Mouse (Mus musculus): ENCODE results near the gene Cdkl2. TPM values are rescaled to one million over a fixed set of nuclear protein-coding genes. Genes with fewer than 3 reads are reported as not detected.

Cdkl2 gene
- polyA plus RNA-seq, 2 experiments: 0.13 to 0.30 TPM

DNA sequence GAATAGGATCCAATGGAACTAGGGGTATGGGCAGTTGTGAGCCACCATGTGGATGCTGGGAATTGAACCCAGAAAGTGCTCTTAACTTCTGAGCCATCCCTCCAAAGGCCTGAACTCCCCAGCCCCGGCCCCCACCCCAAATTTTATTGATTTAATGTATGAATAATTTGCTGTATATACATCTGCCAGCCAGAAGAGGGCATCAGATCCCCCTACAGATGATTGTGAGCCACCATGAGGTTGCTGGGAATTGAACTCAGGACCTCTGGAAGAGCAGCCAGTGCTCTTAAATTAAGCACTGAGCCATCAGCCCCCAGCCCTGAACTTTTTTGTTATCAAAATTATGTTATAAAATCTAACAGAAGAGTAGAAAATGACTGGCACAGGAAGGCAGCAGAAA, 32.6 kb upstream of the Cdkl2 start:
- H3K4me1 ChIP-seq (replicated peaks; ENCODE audit: control insufficient read depth in 2 of 2, insufficient read depth in 2 of 2, low read length in 1 of 2): peaks cover 29 to 33% of the 10 kb centered on the region in 2 experiments

DNA sequence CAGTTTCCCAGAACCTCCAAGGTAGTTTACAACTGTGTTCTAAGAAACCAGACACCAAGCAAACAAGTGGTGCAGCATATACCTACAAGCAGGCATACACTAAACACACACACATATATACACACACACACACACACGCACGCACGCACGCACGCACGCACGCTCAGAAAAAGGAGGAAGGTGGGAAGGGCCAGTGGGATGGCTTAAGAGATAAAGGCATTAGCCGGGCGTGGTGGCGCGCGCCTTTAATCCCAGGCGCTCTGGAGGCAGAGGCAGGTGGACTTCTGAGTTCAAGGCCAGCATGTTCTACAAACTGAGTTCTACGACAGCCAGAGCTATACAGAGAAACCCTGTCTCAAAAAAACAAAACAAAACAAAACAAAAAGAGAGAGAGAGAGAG, 30.4 kb upstream of the Cdkl2 start:
- no peak overlapping the region for H3K9ac ChIP-seq (replicated peaks)

More for the DNA sequence above, 32.6 kb upstream of the Cdkl2 start:
- Histone ChIP-seq H3K4me3 (ENCODE audit: insufficient read depth in 1 of 2, low read depth in 2 of 2, low read length in 2 of 2) (no peak overlapping the region), H3K27me3 (ENCODE audit: control insufficient read depth, insufficient read depth, low read length) (no peaks in the 10 kb centered on the region), H3K27ac (no peak overlapping the region), H3K9me3 (ENCODE audit: control insufficient read depth, low read length) (no peaks in the 10 kb centered on the region), H3K4me2 (ENCODE audit: low read depth) (no peak overlapping the region), H3K36me3 (replicated peaks; ENCODE audit: control insufficient read depth, insufficient read depth, low read depth) (no peaks in the 10 kb centered on the region; the same call in 1 of the 2 replicates), H3K9ac (replicated peaks) (no peak overlapping the region)
- peak; percentile 43 for TF ChIP-seq CTCF (IDR thresholded peaks at IDR 0.05; ENCODE audit: low read depth)
- TF ChIP-seq EP300 (IDR thresholded peaks at IDR 0.05; ENCODE audit: low read depth): no peak
- no peak for ATAC-seq (ENCODE audit: insufficient read depth)
- 71% methylated on average over 1 of the region's 1 CpGs for WGBS (ENCODE audit: insufficient replicate concordance)
- no peak for DNase-seq (ENCODE audit: low read depth in 3 of 3, low spot score in 3 of 3)

DNA sequence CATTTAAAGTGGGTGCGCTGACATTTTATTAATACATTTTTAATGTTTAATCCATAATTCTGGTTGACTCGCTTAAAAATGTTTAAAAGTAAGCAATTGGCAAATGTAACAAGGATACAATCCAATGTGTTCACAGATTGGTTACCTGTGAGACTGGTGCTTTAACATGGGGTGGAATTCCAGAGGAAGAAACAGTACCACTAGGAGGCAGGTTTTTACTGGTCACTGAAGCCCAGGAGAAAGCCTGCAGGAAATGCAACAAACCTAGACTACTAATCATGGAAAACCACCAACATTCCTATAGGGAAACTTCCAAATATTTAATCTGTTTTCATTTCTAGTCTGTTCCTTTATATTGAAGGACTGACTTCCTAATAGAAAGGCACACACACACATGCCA, 19.5 kb upstream of the Cdkl2 start:
- H3K27ac ChIP-seq: no peak overlapping the region
- no peaks in the 10 kb centered on the region for H3K27me3 ChIP-seq (ENCODE audit: control insufficient read depth, insufficient read depth, low read length)
- DNase-seq (ENCODE audit: low read depth in 3 of 3, low spot score in 3 of 3) (no peak), ATAC-seq (ENCODE audit: insufficient read depth) (no peak)
- TF ChIP-seq EP300 (IDR thresholded peaks at IDR 0.05; ENCODE audit: low read depth): no peak
- no peak for TF ChIP-seq CTCF (IDR thresholded peaks at IDR 0.05; ENCODE audit: low read depth)
- no peak overlapping the region for H3K9ac ChIP-seq (replicated peaks)
- no peaks in the 10 kb centered on the region for H3K4me1 ChIP-seq (replicated peaks; ENCODE audit: control insufficient read depth in 2 of 2, insufficient read depth in 2 of 2, low read length in 1 of 2)
- WGBS (ENCODE audit: insufficient replicate concordance): 85% methylated on average over 2 of the region's 2 CpGs
- H3K9me3 ChIP-seq (ENCODE audit: control insufficient read depth, low read length): no peaks in the 10 kb centered on the region
- H3K4me3 ChIP-seq (ENCODE audit: insufficient read depth in 1 of 2, low read depth in 2 of 2, low read length in 2 of 2): no peak overlapping the region
- H3K4me2 ChIP-seq (ENCODE audit: low read depth): no peak overlapping the region
- peaks cover 25% of the 10 kb centered on the region for H3K36me3 ChIP-seq (replicated peaks; ENCODE audit: control insufficient read depth, insufficient read depth, low read depth)

More for the DNA sequence above, 30.4 kb upstream of the Cdkl2 start:
- no peaks in the 10 kb centered on the region for H3K9me3 ChIP-seq (ENCODE audit: control insufficient read depth, low read length)
- peaks cover 1% of the 10 kb centered on the region for H3K36me3 ChIP-seq (replicated peaks; ENCODE audit: control insufficient read depth, insufficient read depth, low read depth)
- H3K27ac ChIP-seq: no peak overlapping the region
- WGBS (ENCODE audit: insufficient replicate concordance): 38% methylated on average over 14 of the region's 14 CpGs
- no peaks in the 10 kb centered on the region for H3K27me3 ChIP-seq (ENCODE audit: control insufficient read depth, insufficient read depth, low read length)
- TF ChIP-seq EP300 (IDR thresholded peaks at IDR 0.05; ENCODE audit: low read depth) (no peak), CTCF (IDR thresholded peaks at IDR 0.05; ENCODE audit: low read depth) (no peak)
- ATAC-seq (ENCODE audit: insufficient read depth) (peak; percentile 83), DNase-seq (ENCODE audit: low read depth in 3 of 3, low spot score in 3 of 3) (no peak)
- peaks cover 16 to 17% of the 10 kb centered on the region in 2 experiments for H3K4me1 ChIP-seq (replicated peaks; ENCODE audit: control insufficient read depth in 2 of 2, insufficient read depth in 2 of 2, low read length in 1 of 2)
- H3K4me2 ChIP-seq (ENCODE audit: low read depth): 0 out of 2 replicates have a peak overlapping the region, but pooled peaks have one; percentile 2
- no peak overlapping the region for H3K4me3 ChIP-seq (ENCODE audit: insufficient read depth in 1 of 2, low read depth in 2 of 2, low read length in 2 of 2)

DNA sequence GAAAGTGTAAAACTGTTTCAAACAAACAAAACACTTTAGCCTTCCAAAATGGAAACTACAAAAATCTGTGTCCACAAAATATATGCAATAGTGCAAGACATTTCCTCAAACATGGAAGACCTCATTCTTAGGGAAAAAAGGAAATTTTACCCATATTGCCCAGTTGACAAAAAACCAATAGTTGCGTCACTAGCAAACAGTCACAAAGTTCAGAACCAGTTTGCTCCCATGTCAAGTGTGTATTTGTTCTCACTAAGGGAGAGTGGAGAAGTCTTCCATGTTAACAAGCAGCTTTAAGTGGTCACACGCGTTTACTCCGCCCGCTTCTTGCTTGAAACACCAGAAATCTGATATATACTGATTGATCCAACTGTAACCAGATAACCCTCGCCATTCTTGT, 9.2 kb upstream of the Cdkl2 start:
- 76% methylated on average over 6 of the region's 6 CpGs for WGBS (ENCODE audit: insufficient replicate concordance)
- Histone ChIP-seq H3K4me2 (ENCODE audit: low read depth) (no peak overlapping the region), H3K4me1 (replicated peaks; ENCODE audit: control insufficient read depth in 2 of 2, insufficient read depth in 2 of 2, low read length in 1 of 2) (no peaks in the 10 kb centered on the region), H3K9ac (replicated peaks) (no peak overlapping the region), H3K27me3 (ENCODE audit: control insufficient read depth, insufficient read depth, low read length) (no peaks in the 10 kb centered on the region), H3K27ac (no peak overlapping the region), H3K36me3 (replicated peaks; ENCODE audit: control insufficient read depth, insufficient read depth, low read depth) (peaks cover 31% of the 10 kb centered on the region), H3K9me3 (ENCODE audit: control insufficient read depth, low read length) (no peaks in the 10 kb centered on the region), H3K4me3 (ENCODE audit: insufficient read depth in 1 of 2, low read depth in 2 of 2, low read length in 2 of 2) (no peak overlapping the region)
- TF ChIP-seq CTCF (IDR thresholded peaks at IDR 0.05; ENCODE audit: low read depth): no peak
- TF ChIP-seq EP300 (IDR thresholded peaks at IDR 0.05; ENCODE audit: low read depth): no peak
- ATAC-seq (ENCODE audit: insufficient read depth) (no peak), DNase-seq (ENCODE audit: low read depth in 3 of 3, low spot score in 3 of 3) (peak in 1 of 3 experiments; percentile 4)

DNA sequence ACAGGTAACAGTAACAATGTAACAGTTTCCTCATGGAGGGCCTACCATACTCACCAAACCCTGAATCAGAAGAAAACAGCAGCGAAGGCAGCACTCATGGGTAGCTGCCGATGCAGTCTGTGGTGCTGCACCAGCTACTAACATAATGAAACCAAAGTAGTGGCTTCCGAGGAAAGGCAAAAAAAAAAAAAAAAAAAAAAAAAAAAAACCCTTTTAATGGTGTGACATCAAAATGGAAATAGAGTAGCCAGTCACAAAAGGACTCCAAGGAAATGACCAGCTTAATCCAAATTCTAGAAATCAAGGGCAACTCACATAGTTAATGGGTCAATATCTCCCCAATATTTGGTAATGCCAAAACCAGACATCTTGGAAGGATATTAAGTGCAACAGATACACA, 6.7 kb upstream of the Cdkl2 start:
- Histone ChIP-seq H3K27me3 (ENCODE audit: control insufficient read depth, insufficient read depth, low read length) (no peaks in the 10 kb centered on the region), H3K4me2 (ENCODE audit: low read depth) (no peak overlapping the region), H3K4me1 (replicated peaks; ENCODE audit: control insufficient read depth in 2 of 2, insufficient read depth in 2 of 2, low read length in 1 of 2) (no peaks in the 10 kb centered on the region), H3K27ac (no peak overlapping the region), H3K4me3 (ENCODE audit: insufficient read depth in 1 of 2, low read depth in 2 of 2, low read length in 2 of 2) (no peak overlapping the region), H3K9ac (replicated peaks) (no peak overlapping the region), H3K9me3 (ENCODE audit: control insufficient read depth, low read length) (no peaks in the 10 kb centered on the region), H3K36me3 (replicated peaks; ENCODE audit: control insufficient read depth, insufficient read depth, low read depth) (peaks cover 13% of the 10 kb centered on the region)
- ATAC-seq (ENCODE audit: insufficient read depth) (no peak), DNase-seq (ENCODE audit: low read depth in 3 of 3, low spot score in 3 of 3) (no peak)
- 56% methylated on average over 3 of the region's 3 CpGs for WGBS (ENCODE audit: insufficient replicate concordance)
- no peak for TF ChIP-seq EP300 (IDR thresholded peaks at IDR 0.05; ENCODE audit: low read depth)
- no peak for TF ChIP-seq CTCF (IDR thresholded peaks at IDR 0.05; ENCODE audit: low read depth)
